Mouse (Mus musculus) left cerebral cortex, adult 2 months (tissue): ENCODE data around the gene Cyct. TPM values are rescaled to one million over a fixed set of nuclear protein-coding genes. Genes with fewer than 3 reads are reported as not detected.

Experiments used
- DNase-seq, 2 experiments: peaks; one replicate each; pipeline ENCODE4 v3.0.0; 2021 to 2022; ENCODE audit warnings: low spot score in 2 of 2, mixed read lengths in 1 of 2; ENCODE audit errors: extremely low spot score in 1 of 2
- H3K27ac ChIP-seq: fragments of 200-600 bp; 2 replicates; pipeline ENCODE4 v1.8.1; 2022
- H3K4me3 ChIP-seq: fragments of 200-600 bp; 2 replicates; pipeline ENCODE4 v1.8.1; 2022
- CTCF ChIP-seq: fragments of 200-600 bp; IDR thresholded peaks from 2 replicates; pipeline ENCODE4 v1.8.1; 2022; ENCODE audit warnings: antibody characterized with exemption, mild to moderate bottlenecking, moderate library complexity
- intact Hi-C: fragments of 180-260 bp; cut with DNase I; formaldehyde crosslinking; loops from one replicate; pipeline ENCODE4 v1.15.1; 2025
- microRNA-seq, 2 experiments: library from miRNA; unstranded; fragments of <30 nt; microRNA quantifications; one replicate each; pipeline ENCODE4 v1.2.0; 2021
- total RNA-seq, 2 experiments: library from RNA; stranded (reverse); gene quantifications; 2 replicates each; pipeline ENCODE4 v1.2.3; 2021

The Cyct gene
- total RNA-seq, 2 experiments from 2014 or later = not detected

DNA sequence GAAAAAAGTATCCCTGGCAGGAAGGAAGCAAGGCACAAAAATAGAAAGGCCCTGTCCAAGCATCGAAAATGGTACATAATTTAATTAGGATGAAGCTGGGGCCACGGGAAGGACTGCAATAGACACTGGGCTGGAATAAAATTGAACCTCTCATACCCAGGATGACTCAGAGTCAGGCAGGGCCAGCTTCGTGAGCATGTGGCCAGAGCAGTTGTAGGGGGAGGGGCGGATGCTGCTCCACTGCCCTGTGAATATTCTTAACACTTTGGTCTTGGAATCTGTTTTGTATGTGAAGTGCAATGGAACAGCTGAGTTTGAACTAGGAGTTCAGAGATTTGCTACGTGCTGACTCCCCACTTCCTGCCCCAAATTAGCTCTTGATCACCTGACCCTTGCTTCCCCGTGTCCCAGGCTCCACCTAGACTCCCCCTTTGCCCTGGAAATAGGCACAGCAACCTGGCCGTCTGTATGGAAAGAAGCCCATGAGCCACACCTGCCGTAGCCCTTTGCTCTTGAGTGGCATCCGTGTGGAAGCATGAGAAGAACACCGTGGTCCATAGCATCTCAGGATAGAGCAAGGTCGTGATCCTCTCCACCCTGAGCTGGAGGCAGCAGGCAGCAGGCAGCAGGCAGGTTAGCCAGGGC, 28.0 kb downstream of the Cyct start:
- Histone ChIP-seq H3K4me3 (no peak overlapping the region), H3K27ac (no peak overlapping the region)
- TF ChIP-seq CTCF = no peak
- intact Hi-C loops = loop anchor here (10.0 kb wide), 1 partner anchor 207 kb away; no protein-coding TSS in a partner anchor
- DNase-seq = no peak

DNA sequence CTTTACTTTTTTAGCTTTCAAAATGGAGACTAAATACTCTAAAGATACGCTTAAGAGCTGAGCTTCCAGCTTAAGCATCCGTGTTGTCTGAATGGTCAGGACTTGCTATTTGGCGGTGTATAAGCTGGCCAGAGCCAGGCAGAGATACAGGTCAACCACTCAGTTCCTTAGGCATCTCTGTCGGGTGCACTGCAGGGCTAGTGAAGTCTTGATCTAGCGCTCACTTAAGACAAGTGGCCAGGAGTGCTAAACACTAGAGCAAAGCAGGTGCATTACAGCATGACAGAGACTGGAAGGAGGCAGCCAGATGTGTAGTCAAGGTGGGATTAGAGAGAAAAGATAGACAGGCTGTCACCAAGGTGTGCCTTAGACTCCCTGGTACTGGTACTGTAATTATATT, 30.2 kb downstream of the Cyct start:
- Histone ChIP-seq H3K27ac (no peak overlapping the region), H3K4me3 (no peak overlapping the region)
- DNase-seq = no peak
- intact Hi-C loops = loop anchor here (10.0 kb wide), 1 partner anchor 205 kb away; no protein-coding TSS in a partner anchor
- no peak for TF ChIP-seq CTCF

DNA sequence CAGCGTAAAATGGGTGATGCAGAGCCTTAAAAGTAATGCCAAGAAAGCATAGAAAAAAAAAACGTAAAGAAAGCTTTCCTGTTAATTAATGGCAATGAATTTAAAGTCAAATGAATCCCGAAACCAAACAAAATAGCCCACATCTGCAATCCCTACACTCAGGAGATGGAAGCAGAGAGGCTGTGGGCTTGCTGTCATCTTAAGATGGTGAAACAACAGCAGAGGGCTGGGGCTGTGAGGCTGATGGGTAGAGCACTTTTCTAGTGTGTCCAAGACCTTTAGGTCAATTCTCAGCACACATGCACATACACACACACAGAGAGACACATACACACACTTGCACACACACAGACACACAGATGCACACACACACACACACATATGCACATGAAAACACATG, 34.1 kb downstream of the Cyct start:
- Histone ChIP-seq H3K27ac (no peak overlapping the region), H3K4me3 (no peak overlapping the region)
- TF ChIP-seq CTCF = no peak
- intact Hi-C loops = no loop called here
- no peak for DNase-seq

DNA sequence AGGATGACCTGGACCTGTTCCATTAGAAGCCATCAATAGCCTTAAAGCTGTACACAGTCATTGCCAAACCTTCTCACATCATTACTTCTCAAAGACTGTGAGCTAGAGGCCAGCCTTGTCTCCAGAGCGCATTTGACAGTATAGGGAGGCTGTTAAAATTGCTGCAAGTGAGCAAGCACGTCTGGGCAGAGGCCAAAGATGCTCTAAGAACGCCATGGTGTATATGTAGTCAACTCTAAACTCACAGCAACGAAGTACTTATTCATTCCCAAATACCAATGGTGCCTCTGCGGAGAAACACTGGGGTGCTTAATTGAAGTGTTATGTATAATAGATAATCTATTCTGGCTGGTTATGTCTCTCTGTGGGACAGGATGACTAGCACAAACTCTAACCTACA, 35.8 kb downstream of the Cyct start:
- intact Hi-C loops = no loop called here
- no peak overlapping the region for H3K4me3 ChIP-seq
- TF ChIP-seq CTCF = no peak
- no peak for DNase-seq
- H3K27ac ChIP-seq = no peak overlapping the region

DNA sequence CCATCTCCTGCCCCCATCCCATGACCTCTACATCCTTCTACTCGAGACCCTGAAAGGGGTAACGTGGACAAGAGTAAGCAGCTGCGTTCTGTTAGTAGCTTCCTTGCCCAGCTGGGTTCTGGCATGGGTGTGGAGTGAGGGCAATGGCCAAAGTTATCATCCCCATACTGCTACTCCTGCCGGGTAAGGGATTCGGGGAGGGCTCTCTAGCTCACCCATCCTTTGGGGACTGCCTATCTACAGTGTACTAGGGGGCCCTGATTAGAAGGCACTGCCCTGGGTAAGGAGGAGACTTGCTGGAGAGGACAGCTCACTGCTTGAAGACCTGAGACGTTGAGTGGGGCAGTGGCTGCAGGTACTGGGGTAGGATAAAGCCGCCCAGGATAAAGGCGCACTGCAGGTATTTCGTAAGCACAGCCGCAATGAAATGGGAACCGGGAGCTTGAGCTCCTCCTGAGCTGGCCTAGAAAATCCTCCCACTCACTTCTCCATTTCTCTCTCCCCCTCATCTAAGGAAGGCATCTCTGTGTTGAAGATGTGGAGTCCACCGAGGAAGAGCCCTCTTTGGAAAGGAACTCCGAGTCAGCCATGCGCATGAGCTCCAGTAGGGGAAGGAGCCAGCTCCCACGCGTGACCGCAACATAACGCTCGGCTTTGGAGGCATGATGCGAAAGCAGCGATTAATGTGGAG, 36.9 kb downstream of the Cyct start:
- intact Hi-C loops = no loop called here
- DNase-seq = peak in 1 of 2 experiments; percentile 32
- no peak; the same call in 1 of the 2 replicates for TF ChIP-seq CTCF
- H3K4me3 ChIP-seq = no peak overlapping the region
- H3K27ac ChIP-seq = no peak overlapping the region

DNA sequence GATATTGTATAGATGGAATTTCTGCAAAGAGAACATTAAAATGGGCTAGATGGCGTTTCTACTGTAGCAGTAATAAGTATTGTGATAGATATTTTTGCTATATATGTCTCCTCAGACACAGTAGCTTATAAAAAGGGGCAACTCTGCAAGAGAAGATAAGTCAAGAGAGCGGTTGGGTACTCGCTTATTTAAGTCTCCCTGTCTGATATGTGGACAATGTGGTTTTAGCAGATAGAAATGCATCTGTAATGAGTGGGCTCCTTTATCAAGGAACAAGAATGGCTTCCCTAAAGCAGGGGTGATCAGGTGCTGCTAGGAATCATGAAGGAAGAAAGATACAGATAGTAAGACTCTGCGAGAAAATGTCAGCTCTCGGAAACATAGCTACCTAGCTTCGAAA, 39.9 kb downstream of the Cyct start:
- Histone ChIP-seq H3K4me3 (no peak overlapping the region), H3K27ac (no peak overlapping the region)
- intact Hi-C loops = no loop called here
- DNase-seq = no peak
- TF ChIP-seq CTCF = no peak

DNA sequence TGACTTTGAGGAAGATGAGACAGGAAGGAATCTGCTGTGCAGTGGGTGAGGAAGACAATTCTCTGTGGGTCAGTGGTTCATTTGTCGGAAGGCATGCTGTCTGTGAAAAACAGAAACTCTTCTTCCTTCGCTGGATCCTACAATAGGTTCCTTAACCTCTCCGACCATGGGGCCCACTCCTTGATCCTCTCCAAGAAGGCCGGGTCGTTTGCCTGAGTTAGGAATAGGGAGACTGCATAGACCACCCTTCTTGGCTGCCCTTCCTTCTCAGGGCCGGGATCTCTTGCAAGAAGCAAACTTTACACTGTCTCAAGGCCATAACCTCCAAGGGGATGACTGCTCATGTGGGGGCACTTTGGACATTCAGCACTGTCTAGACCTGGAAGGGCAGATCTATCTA, 41.0 kb downstream of the Cyct start:
- H3K4me3 ChIP-seq = no peak overlapping the region
- intact Hi-C loops = no loop called here
- no peak for TF ChIP-seq CTCF
- no peak for DNase-seq
- H3K27ac ChIP-seq = no peak overlapping the region

Small RNA genes lying within 50 kb of the gene (microRNA-seq; reads per million reads assigned to microRNA genes)
- 0 reads per million in 2 experiments for gene Gm44337

Other genes with a start within 250 kb of the Cyct start
- gene Pde11a, start 21.7 kb downstream of the Cyct start, total RNA-seq = 1 to 10 TPM; 4.6 to 5.5 TPM
- gene Rbm45, start 9.5 kb upstream of the Cyct start, total RNA-seq = 10 to 100 TPM; 40.4 to 41.7 TPM
- 10 to 100 TPM; 53.0 to 62.0 TPM for gene Osbpl6, start 46.1 kb upstream of the Cyct start, total RNA-seq